Mouse (Mus musculus): ENCODE measurements around the gene Gm20431. TPM values are rescaled to one million over a fixed set of nuclear protein-coding genes. Genes with fewer than 3 reads are reported as not detected.
A peak's percentile ranks its signal among the peaks of the same experiment; 100 is the strongest.

Gm20431 gene
- polyA plus RNA-seq, 1 experiment from 2014 or later = 10.8 TPM

DNA sequence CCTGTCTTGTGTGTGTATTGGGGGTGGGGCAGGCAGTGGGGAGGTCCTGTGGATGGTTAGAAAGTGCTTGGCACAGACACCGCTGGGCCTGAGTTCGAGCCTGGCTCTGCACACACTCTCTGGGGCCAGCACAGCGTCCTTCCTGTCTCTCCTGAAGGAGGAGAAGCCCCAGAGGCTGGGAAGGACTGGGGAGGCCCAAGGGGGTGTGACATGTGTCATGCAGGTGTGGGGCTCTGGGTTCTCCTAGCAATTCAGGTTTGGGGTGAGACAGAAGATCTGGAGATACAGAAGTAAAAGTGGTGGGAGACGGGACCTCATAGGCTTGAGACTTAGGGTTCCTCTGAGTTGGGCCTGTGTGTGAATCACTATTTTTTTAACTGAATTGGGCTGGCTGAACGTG lies 98.3 kb downstream of the Gm20431 start:
- Histone ChIP-seq H3K27ac (peak overlapping the region; percentile 95), H3K4me3 (no peak overlapping the region), H3K4me2 (replicated peaks) (no peak overlapping the region), H3K9ac (no peak overlapping the region), H3K4me1 (peaks cover 66% of the 10 kb centered on the region), H3K27me3 (no peaks in the 10 kb centered on the region), H3K36me3 (no peaks in the 10 kb centered on the region), H3K9me3 (no peaks in the 10 kb centered on the region)
- no peak for ATAC-seq (ENCODE audit: insufficient number of reproducible peaks, insufficient read depth, low FRiP score, low TSS enrichment)
- 61% methylated on average over 5 of the region's 5 CpGs for WGBS

DNA sequence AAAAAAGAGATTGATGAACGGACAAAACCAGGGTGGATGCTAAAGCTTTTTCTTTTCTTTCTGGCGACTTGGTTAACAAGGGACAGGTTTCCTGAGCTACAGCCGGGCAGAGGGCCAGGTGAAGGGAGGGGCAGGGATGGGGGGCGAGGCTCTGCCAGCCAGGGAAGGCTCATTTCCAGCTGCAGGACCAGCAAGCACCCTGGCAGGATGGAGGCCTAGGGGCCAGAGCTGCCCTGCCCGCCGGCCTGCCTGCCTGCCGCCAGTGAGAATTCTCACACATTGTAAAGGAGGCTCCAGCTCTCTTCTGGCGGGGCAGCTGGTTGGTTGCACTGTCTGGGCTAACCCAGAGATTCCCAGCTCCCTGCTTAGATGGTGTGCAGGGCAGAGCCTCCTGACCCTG lies 99.2 kb downstream of the Gm20431 start:
- no peak overlapping the region for H3K4me3 ChIP-seq
- H3K4me1 ChIP-seq = peaks cover 65% of the 10 kb centered on the region
- ATAC-seq (ENCODE audit: insufficient number of reproducible peaks, insufficient read depth, low FRiP score, low TSS enrichment) = no peak
- no peak overlapping the region for H3K9ac ChIP-seq
- H3K36me3 ChIP-seq = no peaks in the 10 kb centered on the region
- WGBS = 22% methylated on average over 8 of the region's 8 CpGs
- no peak overlapping the region for H3K4me2 ChIP-seq (replicated peaks)
- H3K9me3 ChIP-seq = no peaks in the 10 kb centered on the region
- no peaks in the 10 kb centered on the region for H3K27me3 ChIP-seq
- H3K27ac ChIP-seq = peak overlapping the region; percentile 95

DNA sequence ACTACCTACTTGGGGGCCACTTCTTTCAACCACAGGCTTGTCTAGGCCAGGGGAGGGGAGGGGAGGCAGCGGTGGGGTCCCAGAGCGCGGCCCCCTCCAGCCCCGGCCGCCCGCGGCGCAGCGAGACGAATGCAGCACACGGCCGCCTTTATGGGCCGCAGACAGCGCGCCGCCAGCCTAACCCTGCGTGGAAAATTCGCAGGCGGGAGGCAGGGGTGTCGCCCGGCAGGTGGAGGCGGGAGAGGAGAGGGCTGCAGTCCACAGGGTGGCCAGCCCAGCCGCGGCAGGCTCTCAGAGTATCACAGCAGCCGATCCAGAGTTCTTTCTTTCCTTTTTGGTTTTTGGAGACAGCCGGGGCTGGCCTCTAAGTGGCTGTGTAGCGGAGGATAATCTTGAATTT lies 101.9 kb downstream of the Gm20431 start:
- Histone ChIP-seq H3K4me1 (peaks cover 48% of the 10 kb centered on the region), H3K9ac (0 out of 2 replicates have a peak overlapping the region, but pooled peaks have one; percentile 24), H3K27me3 (no peaks in the 10 kb centered on the region), H3K4me2 (replicated peaks) (peak overlapping the region; percentile 43), H3K36me3 (no peaks in the 10 kb centered on the region), H3K4me3 (peak overlapping the region; percentile 10; the same call in 1 of the 2 replicates), H3K27ac (peak overlapping the region; percentile 86), H3K9me3 (0 out of 2 replicates have a peak, but pooled peaks cover 3% of the 10 kb centered on the region)
- WGBS = 6% methylated on average over 27 of the region's 27 CpGs
- peak; percentile 41; the same call in 1 of the 2 replicates for ATAC-seq (ENCODE audit: insufficient number of reproducible peaks, insufficient read depth, low FRiP score, low TSS enrichment)

Small RNA genes lying within 50 kb of the gene (microRNA-seq; reads per million reads assigned to microRNA genes)
- not detected for gene Gm22355

Other genes with a start within 250 kb of the Gm20431 start
- 23.3 and 24.1 TPM in 2 replicates for gene Slc9a8, start 239.8 kb downstream of the Gm20431 start, polyA plus RNA-seq (2016; fragmentation: Nextera tagmentation; extraction: Ambion mirVana)
- gene Rnf114, start 168.9 kb downstream of the Gm20431 start, polyA plus RNA-seq (2016; fragmentation: Nextera tagmentation; extraction: Ambion mirVana) = 94.4 and 96.9 TPM in 2 replicates
- gene Spata2, start 168.6 kb downstream of the Gm20431 start, polyA plus RNA-seq (2016; fragmentation: Nextera tagmentation; extraction: Ambion mirVana) = 14.3 and 16.3 TPM in 2 replicates
- gene Snai1, start 123.3 kb downstream of the Gm20431 start, polyA plus RNA-seq (2016; fragmentation: Nextera tagmentation; extraction: Ambion mirVana) = 76.3 and 83.4 TPM in 2 replicates
- 256 and 272 TPM in 2 replicates for gene Ube2v1, start 29.4 kb downstream of the Gm20431 start, polyA plus RNA-seq (2016; fragmentation: Nextera tagmentation; extraction: Ambion mirVana)
- gene Cebpb, start 27.4 kb upstream of the Gm20431 start, polyA plus RNA-seq (2016; fragmentation: Nextera tagmentation; extraction: Ambion mirVana) = 7.1 and 7.8 TPM in 2 replicates
- 45.0 and 46.9 TPM in 2 replicates for gene Tmem189, start 28.3 kb upstream of the Gm20431 start, polyA plus RNA-seq (2016; fragmentation: Nextera tagmentation; extraction: Ambion mirVana)